ENCODE assay signal across 20 mouse cellular contexts in genomic region chr10:81354738-81355477, GRCm38 (mm10). TPM values are rescaled to one million over a fixed set of nuclear protein-coding genes. Genes with fewer than 3 reads are reported as not detected.
DNase-seq lines count a peak whose midpoint lies in the region; ATAC-seq and TF ChIP-seq lines count a peak whose summit lies in the region.
"Had no signal": no experiment of that assay in that cellular context is flagged by ENCODE, and none has a peak within 500 bp of the region (broad histone marks: within the 10 kb centered on the region; RNA-seq: fewer than 3 reads in every experiment).

No protein-coding gene starts in this region.

- DNase-seq in cerebellum, adult 9-11 months: peak; percentile 38
- no peak for DNase-seq in cerebellum, adult 11 months
- DNase-seq in kidney, adult 2 months: peak; percentile 27
- DNase-seq in kidney, postnatal 14 days: no peak
- peak; percentile 80 for DNase-seq in ES-CJ7 (ENCODE audit: low read depth, low spot score)
- no peak for DNase-seq in liver, embryonic 13.5 days
- no peak for DNase-seq in embryo, embryonic 11 days
- DNase-seq in layer of hippocampus, adult 8-10 months (ENCODE audit: low spot score in 2 of 2): no peak
- DNase-seq: adrenal gland, postnatal 14 days; B cell, adult 2 months; cerebellum, postnatal 25 days; heart, postnatal 14 days had no signal

- 0 out of 2 replicates have a peak overlapping the region, but pooled peaks have one; percentile 11 for H3K9ac ChIP-seq in liver, embryonic 13.5 days
- H3K9ac ChIP-seq: embryonic facial prominence, embryonic 15.5 days had no signal

- no peak for TF ChIP-seq POLR2A in kidney, adult 2 months (IDR thresholded peaks at IDR 0.05; ENCODE audit: low read depth, low read length)

- H3K4me1 ChIP-seq in kidney, adult 2 months (ENCODE audit: control insufficient read depth, insufficient read depth, low read length): peaks cover 19% of the 10 kb centered on the region
- H3K4me1 ChIP-seq in liver, embryonic 13.5 days (replicated peaks): peaks cover 77% of the 10 kb centered on the region

- H3K4me3 ChIP-seq in kidney, adult 2 months (ENCODE audit: insufficient read depth, low read depth, low read length): no peak overlapping the region
- H3K4me3 ChIP-seq in liver, embryonic 13.5 days (replicated peaks): no peak overlapping the region
- H3K4me3 ChIP-seq: embryonic facial prominence, embryonic 15.5 days; left cerebral cortex, adult 2 months; megakaryocyte, embryonic 14.5 days had no signal

- no peaks in the 10 kb centered on the region for H3K9me3 ChIP-seq in liver, embryonic 13.5 days (replicated peaks)
- H3K9me3 ChIP-seq: embryonic facial prominence, embryonic 15.5 days; megakaryocyte, embryonic 14.5 days had no signal

- H3K27ac ChIP-seq in kidney, adult 2 months (ENCODE audit: insufficient read depth, low read depth, low read length): no peak overlapping the region
- no peak overlapping the region for H3K27ac ChIP-seq in liver, embryonic 13.5 days
- H3K27ac ChIP-seq: embryonic facial prominence, embryonic 15.5 days; hindbrain, postnatal 0 days; left cerebral cortex, adult 2 months had no signal

- H3K36me3 ChIP-seq in kidney, adult 2 months (ENCODE audit: control insufficient read depth, insufficient read depth, low read length): no peaks in the 10 kb centered on the region
- H3K36me3 ChIP-seq in liver, embryonic 13.5 days: peaks cover 3% of the 10 kb centered on the region; the same call in 1 of the 2 replicates
- H3K36me3 ChIP-seq: embryonic facial prominence, embryonic 15.5 days had no signal

- H3K27me3 ChIP-seq in kidney, adult 2 months (replicated peaks; ENCODE audit: control insufficient read depth, insufficient read depth, low read length): no peaks in the 10 kb centered on the region
- no peaks in the 10 kb centered on the region for H3K27me3 ChIP-seq in liver, embryonic 13.5 days
- H3K27me3 ChIP-seq: embryonic facial prominence, embryonic 15.5 days; megakaryocyte, embryonic 14.5 days had no signal

- WGBS in kidney, adult 2 months: 71% methylated on average over 9 of the region's 9 CpGs
- 63% methylated on average over 9 of the region's 9 CpGs for WGBS in liver, embryonic 13.5 days (ENCODE audit: insufficient replicate concordance)

- ATAC-seq in liver, embryonic 13.5 days (ENCODE audit: low read depth): no peak
- ATAC-seq: hindbrain, postnatal 0 days; lung, postnatal 0 days had no signal

- no peak for TF ChIP-seq CTCF in kidney, adult 2 months (conservative IDR thresholded peaks at IDR 0.05; ENCODE audit: insufficient read depth, insufficient read length, low read depth, low read length)

- H3K4me2 ChIP-seq in liver, embryonic 13.5 days: no peak overlapping the region
- H3K4me2 ChIP-seq: embryonic facial prominence, embryonic 15.5 days had no signal

RNA-seq across cellular contexts. Expression of gene Mfsd12, which starts 2.4 kb away (rescaled TPM):
- 23.4 and 28.1 TPM in 2 replicates for polyA plus RNA-seq in kidney, adult 2 months (2012; rRNA removed)
- polyA plus RNA-seq in liver, embryonic 13.5 days (2015; fragmentation: Nextera tagmentation; extraction: Ambion mirVana): 12.5 and 13.1 TPM in 2 replicates
- total RNA-seq in layer of hippocampus, adult 8-10 months (2022): 10 to 100 TPM; 40.7 to 46.7 (median 43.6) TPM

RNA-seq across cellular contexts. Expression of gene Hmg20b, which starts 4.6 kb away (rescaled TPM):
- polyA plus RNA-seq in kidney, adult 2 months (2012; rRNA removed): 66.4 and 82.1 TPM in 2 replicates
- polyA plus RNA-seq in liver, embryonic 13.5 days (2015; fragmentation: Nextera tagmentation; extraction: Ambion mirVana): 27.1 and 30.3 TPM in 2 replicates
- 10 to 100 TPM; 32.5 to 37.1 (median 32.9) TPM for total RNA-seq in layer of hippocampus, adult 8-10 months (2022)

RNA-seq across cellular contexts. Expression of gene 4930404N11Rik, which starts 10.7 kb away (rescaled TPM):
- 0.16 and 0.61 TPM in 2 replicates for polyA plus RNA-seq in kidney, adult 2 months (2012; rRNA removed)
- 1.2 and 1.4 TPM in 2 replicates for polyA plus RNA-seq in liver, embryonic 13.5 days (2015; fragmentation: Nextera tagmentation; extraction: Ambion mirVana)
- total RNA-seq in layer of hippocampus, adult 8-10 months (2022): 1 to 10 TPM; 1.0 to 3.2 (median 1.4) TPM
- total RNA-seq: hindbrain, postnatal 0 days had no signal

RNA-seq across cellular contexts. Expression of gene Gipc3, which starts 11.8 kb away (rescaled TPM):
- 1.4 and 1.5 TPM in 2 replicates for polyA plus RNA-seq in kidney, adult 2 months (2012; rRNA removed)
- not detected in 2 replicates for polyA plus RNA-seq in liver, embryonic 13.5 days (2015; fragmentation: Nextera tagmentation; extraction: Ambion mirVana)
- total RNA-seq in layer of hippocampus, adult 8-10 months (2022): 1 to 10 TPM; 1.3 to 2.2 (median 1.7) TPM
- total RNA-seq: MEL had no signal
- polyA plus RNA-seq: forebrain, embryonic 11.5 days; hindbrain, postnatal 0 days; stomach, embryonic 14.5 days had no signal

RNA-seq across cellular contexts. Expression of gene Fzr1, which starts 23.4 kb away (rescaled TPM):
- polyA plus RNA-seq in kidney, adult 2 months (2012; rRNA removed): 41.1 and 49.8 TPM in 2 replicates
- 89.5 and 94.1 TPM in 2 replicates for polyA plus RNA-seq in liver, embryonic 13.5 days (2015; fragmentation: Nextera tagmentation; extraction: Ambion mirVana)
- 10 to 100 TPM; 64.6 to 72.1 (median 67.2) TPM for total RNA-seq in layer of hippocampus, adult 8-10 months (2022)

Comparison
In these comparisons a context has a peak if more than half of its experiments do, and no peak if none do; other contexts are left out.
1. DNase-seq: peak in cerebellum, adult 9-11 months (single experiment), kidney, adult 2 months (single experiment) and ES-CJ7 (single experiment); none in cerebellum, adult 11 months (single experiment), kidney, postnatal 14 days (single experiment), liver, embryonic 13.5 days (single experiment), embryo, embryonic 11 days (single experiment) and layer of hippocampus, adult 8-10 months (0 of 2).